Mouse (Mus musculus): ENCODE results near the gene Fbxw27.

- TF ChIP-seq POLR2A (IDR thresholded peaks at IDR 0.05; ENCODE audit: borderline replicate concordance, insufficient read depth, low read length) = no peak
- TF ChIP-seq CTCF (IDR thresholded peaks at IDR 0.05; ENCODE audit: borderline replicate concordance, insufficient read depth, low read depth, low read length) = no peak
Observed at GRCm38 (mm10) chr9:109806260-109806659, 15.8 kb upstream of the Fbxw27 start.

Data from cerebellum, adult 2 months (tissue).